Mouse (Mus musculus) T-helper 2 cell (primary cell): Measurements from ENCODE around the gene Epha3.

Experiments
- in situ Hi-C: fragments of 300-600 bp; cut with MboI, MseI; formaldehyde crosslinking; loops from one replicate; pipeline ENCODE4 v1.15.1; 2025; ENCODE audit warnings: high pct_unique_total_duplicates

Epha3 gene

GRCm38 (mm10) chr16:63783544-63783943, 80.4 kb downstream of the Epha3 start:
- in situ Hi-C loops, result no loop called here

GRCm38 (mm10) chr16:63782101-63782500, 81.9 kb downstream of the Epha3 start:
- in situ Hi-C loops, result no loop called here

GRCm38 (mm10) chr16:63780151-63780550, 83.8 kb downstream of the Epha3 start:
- in situ Hi-C loops, result no loop called here

- in situ Hi-C loops, result no loop called here
Measured at GRCm38 (mm10) chr16:63777811-63778210, 86.2 kb downstream of the Epha3 start.

- in situ Hi-C loops, result no loop called here
Measured at GRCm38 (mm10) chr16:63772566-63772965, 91.4 kb downstream of the Epha3 start.

GRCm38 (mm10) chr16:63767589-63767988, 96.4 kb downstream of the Epha3 start:
- in situ Hi-C loops, result no loop called here

GRCm38 (mm10) chr16:63761177-63761576, 102.8 kb downstream of the Epha3 start:
- in situ Hi-C loops, result no loop called here

GRCm38 (mm10) chr16:63760112-63760511, 103.9 kb downstream of the Epha3 start:
- in situ Hi-C loops, result no loop called here

- in situ Hi-C loops, result no loop called here
Measured at GRCm38 (mm10) chr16:63753052-63753451, 110.9 kb downstream of the Epha3 start.

GRCm38 (mm10) chr16:63747817-63748216, 116.2 kb downstream of the Epha3 start:
- in situ Hi-C loops, result no loop called here

GRCm38 (mm10) chr16:63745465-63745864, 118.5 kb downstream of the Epha3 start:
- in situ Hi-C loops, result no loop called here

- in situ Hi-C loops, result no loop called here
Measured at GRCm38 (mm10) chr16:63743208-63743854, 120.6 kb downstream of the Epha3 start.

GRCm38 (mm10) chr16:63719235-63719634, 144.7 kb downstream of the Epha3 start:
- in situ Hi-C loops, result no loop called here

GRCm38 (mm10) chr16:63717317-63717716, 146.7 kb downstream of the Epha3 start:
- in situ Hi-C loops, result no loop called here

- in situ Hi-C loops, result no loop called here
Measured at GRCm38 (mm10) chr16:63706912-63707868, 156.8 kb downstream of the Epha3 start.

- in situ Hi-C loops, result no loop called here
Measured at GRCm38 (mm10) chr16:63689371-63689770, 174.6 kb downstream of the Epha3 start.

GRCm38 (mm10) chr16:63684211-63684610, 179.8 kb downstream of the Epha3 start:
- in situ Hi-C loops, result no loop called here

- in situ Hi-C loops, result no loop called here
Measured at GRCm38 (mm10) chr16:63674426-63674825, 189.5 kb downstream of the Epha3 start.

GRCm38 (mm10) chr16:63673236-63673840, 190.6 kb downstream of the Epha3 start:
- in situ Hi-C loops, result no loop called here

- in situ Hi-C loops, result no loop called here
Measured at GRCm38 (mm10) chr16:63665897-63666464, 198.0 kb downstream of the Epha3 start.

- in situ Hi-C loops, result no loop called here
Measured at GRCm38 (mm10) chr16:63658302-63658974, 205.5 kb downstream of the Epha3 start.
